Mouse (Mus musculus): ENCODE results near the gene Eif2s2.

Gene Eif2s2

DNA sequence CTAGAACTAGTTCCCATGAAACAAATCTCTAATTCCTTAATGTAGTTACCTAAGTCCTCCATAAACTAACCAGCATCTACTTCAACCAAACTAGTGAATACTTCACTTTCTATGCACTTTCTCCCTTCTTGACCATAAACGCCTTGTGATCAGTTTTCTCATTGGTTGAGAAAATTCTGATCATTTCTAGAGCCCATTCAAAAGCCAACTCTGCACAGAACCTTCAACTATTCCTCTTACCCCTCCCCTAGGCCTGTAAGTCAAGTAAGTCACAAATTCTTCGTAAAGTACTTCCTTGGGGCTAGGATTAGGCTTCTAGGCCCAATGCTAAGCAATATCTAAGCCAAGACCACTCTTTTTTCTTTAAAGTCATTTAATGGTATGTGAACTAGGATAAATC, 1.1 kb downstream of the Eif2s2 start:
- no peak for DNase-seq

DNA sequence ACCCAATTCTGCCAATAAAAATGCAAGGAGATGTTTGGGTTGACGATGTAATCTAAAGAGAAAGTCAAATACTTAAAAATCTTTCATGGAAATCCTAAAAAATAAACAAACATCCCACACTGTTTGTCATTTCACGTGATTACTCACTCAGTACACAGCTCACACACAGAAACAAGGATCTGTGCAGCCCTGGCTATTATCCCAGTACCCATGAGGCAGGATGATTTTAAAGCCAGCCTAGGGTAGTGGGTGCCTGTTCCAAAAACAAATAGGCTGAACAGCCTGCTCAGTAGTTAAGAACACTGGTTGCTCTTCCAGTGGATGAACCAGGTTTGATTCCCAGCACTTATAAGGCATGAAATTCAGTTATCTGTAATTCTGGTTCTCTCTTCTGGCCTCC, 16.1 kb downstream of the Eif2s2 start:
- DNase-seq, result no peak

DNA sequence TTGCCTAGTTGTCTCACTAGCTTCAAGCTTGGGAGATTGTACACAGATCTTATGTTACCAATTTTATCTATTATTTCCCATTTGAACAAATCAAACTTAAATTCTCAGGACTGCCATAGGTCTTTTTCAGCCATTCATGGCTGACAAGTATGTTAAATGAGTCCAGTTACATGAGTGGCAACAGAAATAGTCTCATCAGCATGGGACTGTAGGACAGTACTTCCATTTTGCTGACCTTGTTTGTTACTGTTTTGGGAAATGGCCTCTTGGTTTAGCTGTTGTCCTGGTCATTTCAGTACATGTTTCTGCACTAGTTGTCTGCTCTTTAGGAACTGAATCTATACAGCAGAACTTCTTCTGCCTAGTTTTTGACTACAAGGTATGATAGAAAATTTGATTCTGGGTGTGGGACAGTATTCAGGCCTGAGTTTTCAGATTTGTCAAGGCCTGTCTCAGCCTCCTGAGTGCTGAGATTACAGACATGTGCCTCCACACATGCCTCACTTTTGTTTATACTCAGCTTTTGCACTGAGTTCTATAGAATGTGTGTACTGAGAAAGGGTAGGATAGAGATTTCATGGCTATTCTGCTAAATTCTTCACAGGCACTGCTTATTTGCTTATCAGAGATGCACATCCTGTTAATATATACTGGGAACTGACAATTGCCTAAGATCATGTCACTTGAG, 22.6 kb downstream of the Eif2s2 start:
- DNase-seq, result no peak

DNA sequence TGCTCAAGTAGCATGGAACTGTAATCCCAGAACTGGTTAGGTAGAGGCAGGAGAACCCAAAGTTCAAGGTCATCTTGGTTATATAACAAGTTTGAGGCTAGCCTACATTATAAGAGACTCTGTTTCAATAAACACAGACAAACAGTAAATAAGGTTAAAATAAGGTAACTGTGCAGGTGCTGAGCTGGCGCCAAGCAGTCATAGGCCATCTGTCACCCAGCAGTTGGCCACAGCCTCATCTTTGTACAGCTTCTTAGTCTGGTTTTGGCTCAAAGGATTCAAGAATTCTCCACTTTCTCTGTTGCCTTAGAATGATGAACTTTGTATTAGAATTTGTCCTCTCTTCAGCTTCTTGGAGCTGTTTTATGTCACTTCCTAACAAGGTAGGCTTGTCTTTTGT, 24.6 kb downstream of the Eif2s2 start:
- DNase-seq, result no peak

DNA sequence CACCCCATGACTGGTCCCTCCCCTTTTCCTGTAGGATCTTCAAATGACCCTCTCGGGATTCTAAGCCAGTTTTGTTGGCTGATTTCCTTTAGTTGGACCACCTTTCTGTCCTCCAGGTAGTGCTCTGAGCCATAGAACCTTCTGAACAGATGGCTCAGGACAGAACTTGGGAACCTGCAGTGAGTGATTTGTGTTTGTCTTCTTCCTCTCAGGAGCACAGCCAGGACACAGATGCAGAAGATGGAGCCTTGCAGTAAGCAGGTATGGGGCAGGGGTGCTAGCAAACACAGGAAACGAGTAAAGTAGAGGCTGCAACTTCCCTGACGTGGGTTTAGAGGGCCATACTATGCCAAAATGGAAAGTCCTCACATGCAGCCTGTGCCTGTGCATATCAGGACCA, 27.0 kb downstream of the Eif2s2 start:
- no peak for DNase-seq

DNA sequence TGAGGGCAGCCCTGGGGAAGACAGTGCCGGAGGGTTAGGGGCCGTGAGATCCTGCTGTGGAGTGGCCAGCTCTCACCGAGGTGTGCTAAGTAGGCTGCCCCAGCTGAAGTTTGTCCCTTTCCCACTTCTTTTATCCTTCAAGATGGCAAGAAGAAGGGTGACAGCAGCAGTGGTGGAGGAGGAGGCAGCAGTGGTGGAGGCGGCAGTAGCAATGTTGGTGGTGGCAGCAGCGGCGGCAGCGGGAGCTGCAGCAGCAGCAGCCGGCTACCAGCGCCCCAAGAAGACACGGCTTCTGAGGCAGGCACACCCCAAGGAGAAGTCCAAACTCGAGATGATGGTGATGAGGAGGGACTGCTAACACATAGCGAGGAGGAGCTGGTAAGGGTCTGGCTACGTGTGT, 29.1 kb downstream of the Eif2s2 start:
- DNase-seq, result no peak

DNA sequence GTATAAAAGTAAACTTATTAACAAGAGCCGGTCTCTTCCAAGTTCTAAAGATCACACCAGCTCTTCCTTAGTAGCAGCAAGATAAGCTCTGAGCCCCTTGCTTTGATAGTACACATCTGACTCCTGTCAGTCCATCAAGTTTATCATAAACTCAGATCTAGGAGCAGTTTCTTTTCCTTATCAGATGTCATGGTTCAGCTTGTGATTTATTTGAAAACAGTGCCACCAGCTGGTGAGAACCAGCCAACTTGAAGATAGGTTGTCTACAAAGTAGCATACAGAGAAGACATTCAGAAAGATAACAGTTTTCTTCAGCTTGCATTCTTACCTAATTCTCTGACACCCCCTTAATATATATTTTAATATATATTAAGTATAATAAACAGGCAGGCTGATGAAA, 37.4 kb downstream of the Eif2s2 start:
- DNase-seq, result peak; percentile 64

DNA sequence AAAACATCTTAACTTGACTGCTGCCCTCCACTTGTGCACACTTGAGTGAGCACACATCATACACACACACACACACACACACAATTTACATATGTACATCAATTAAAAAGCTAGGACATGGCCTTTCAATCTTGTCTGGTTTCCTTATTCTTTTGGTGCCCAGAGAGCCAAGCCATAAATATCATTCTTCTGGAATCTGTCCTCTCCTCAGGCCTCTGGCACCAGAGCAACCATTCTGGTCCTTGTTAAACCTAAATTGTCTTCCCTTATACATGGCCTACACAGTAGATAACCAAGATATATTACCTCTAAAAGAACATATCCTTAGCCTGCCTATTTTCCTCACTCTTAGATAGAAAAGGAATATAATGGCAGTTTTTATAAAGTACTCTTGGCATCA, 44.6 kb downstream of the Eif2s2 start:
- DNase-seq, result no peak

DNA sequence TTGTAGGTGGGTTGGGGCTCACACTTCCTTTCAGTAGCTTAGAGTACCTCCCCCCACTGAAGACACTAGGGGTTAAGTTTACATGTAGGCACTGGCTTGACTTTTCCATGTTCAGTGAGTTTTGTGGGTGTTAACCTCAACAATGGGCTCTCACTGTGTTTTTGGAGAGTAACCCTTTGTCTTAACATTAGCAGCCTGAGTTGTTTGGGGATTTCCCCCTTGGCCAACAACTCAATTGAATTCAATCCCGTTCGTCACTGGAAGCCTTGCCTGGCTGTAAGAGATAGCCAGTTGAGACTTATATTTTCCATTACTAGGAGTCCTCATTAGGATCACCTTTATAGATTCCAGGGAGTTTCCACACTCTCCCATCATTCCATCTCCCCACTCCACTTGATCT, 56.2 kb downstream of the Eif2s2 start:
- no peak for DNase-seq

DNA sequence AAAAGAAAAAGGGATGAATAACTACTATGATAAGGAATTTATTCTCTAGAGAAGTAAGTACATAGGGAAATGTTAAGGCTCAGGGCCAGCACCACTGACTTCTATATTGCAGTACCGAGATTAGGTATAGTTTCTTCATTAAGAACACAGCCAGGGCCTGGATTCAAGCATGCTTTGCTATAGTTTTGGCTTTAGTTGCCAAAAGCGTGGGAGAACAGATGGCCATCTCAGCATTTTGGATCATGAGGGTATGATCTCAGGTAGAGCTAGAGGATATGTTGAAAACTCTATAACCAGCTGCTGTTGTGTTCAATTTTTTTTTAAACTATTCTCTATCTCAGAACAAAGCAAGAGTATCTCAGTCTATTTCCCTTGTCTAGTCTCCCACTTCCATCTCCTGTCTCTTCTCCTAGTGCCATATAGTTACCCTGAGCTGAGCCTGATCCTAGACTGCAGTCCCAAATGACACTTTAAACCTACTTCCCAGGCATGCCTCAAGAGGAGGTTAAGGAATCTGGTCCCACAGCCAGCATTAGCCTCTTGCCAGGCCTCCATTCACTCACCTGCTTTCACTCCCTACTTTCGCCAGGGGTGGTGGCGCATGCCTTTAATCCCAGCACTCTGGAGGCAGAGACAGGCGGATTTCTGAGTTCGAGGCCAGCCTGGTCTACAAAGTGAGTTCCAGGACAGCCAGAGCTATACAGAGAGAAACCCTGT, 58.4 kb downstream of the Eif2s2 start:
- no peak for DNase-seq

DNA sequence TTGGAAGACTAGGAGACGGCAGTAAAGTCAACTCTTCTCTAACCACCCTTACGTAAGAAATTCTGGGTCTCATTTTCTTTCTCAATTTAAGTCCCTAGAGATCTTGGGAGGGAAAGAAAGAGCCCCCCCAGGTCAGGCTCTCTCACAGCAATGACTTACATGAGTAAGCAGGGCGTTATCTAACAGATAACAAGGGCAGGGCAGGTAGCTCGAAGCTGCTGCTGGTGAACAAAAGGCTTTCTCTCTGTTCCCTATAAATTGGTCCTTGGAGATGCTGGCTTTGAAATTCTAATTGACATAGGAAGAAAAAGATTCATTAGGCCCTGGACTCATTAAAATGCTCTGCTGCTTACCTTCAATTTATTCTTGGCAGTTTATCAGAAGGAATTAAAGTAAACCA, 60.3 kb downstream of the Eif2s2 start:
- DNase-seq, result no peak

DNA sequence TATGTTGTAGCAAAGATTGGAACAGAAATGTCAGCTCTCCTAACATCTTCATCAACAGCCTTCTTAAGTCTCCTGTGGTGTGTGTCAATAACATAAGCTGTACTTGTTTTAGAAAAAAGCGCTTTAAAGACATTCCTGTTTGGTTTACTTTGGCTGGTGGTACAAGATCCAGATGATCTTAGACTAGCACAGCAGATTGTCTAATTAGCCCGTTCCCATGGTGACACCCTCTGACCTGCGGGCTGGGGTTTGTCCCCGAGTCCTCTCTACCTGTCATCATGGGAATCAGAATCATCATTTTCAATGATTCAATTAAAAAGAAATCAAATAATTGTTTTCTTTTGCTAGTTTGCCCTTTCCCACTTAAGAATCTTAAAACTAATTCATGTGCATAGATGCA, 65.2 kb downstream of the Eif2s2 start:
- DNase-seq, result no peak

DNA sequence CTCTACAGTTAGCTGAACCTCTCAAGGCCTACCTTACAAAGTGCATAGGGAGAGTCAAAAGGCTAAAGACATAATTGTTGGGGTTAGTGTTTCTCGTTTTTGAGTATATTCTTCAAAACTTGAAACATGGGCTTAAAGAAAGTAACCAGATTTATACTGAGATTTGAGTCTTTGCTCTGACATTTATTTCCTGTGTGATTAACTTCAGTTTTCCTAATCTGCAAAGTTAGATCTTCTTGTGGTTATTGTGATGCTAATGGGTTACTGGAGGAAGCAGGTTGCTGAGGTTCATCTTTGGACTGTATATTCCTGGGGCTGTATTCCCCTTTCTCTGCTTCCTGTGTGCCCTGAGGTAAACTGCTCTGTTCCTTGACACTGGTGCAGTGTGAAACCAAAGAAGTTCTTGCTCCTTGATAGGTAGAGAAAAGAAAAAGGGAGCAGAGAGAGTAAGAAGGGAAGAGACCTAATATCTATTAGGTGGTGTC, 66.6 kb downstream of the Eif2s2 start:
- no peak for DNase-seq
